Mouse (Mus musculus) G1E (cell line): ENCODE data around the gene Cep78. TPM values are rescaled to one million over a fixed set of nuclear protein-coding genes. Genes with fewer than 3 reads are reported as not detected.

ENCODE experiments used
- ATAC-seq: 2 replicates; pipeline ENCODE4 v1.8.0; 2016; ENCODE audit warnings: mild to moderate bottlenecking; ENCODE audit not compliant: insufficient number of reproducible peaks, poor library complexity, low FRiP score, severe bottlenecking; ENCODE audit errors: extremely low read depth
- DNase-seq: peaks from one replicate; pipeline ENCODE4 v3.0.0; 2012; ENCODE audit warnings: low spot score
- H3K27me3 ChIP-seq: 2 replicates; pipeline ENCODE4 v1.6.1; 2012; ENCODE audit warnings: mild to moderate bottlenecking, low read length, inconsistent platforms; ENCODE audit not compliant: insufficient read depth
- H3K36me3 ChIP-seq: replicated peaks from 2 replicates; pipeline ENCODE3; 2012; ENCODE audit warnings: mild to moderate bottlenecking, inconsistent platforms
- H3K4me1 ChIP-seq: 2 replicates; pipeline ENCODE4 v1.6.1; 2012; ENCODE audit warnings: low read depth, low read length, inconsistent platforms, mixed read lengths; ENCODE audit not compliant: insufficient read depth
- H3K4me3 ChIP-seq: 2 replicates; pipeline ENCODE4 v1.5.1; 2012; ENCODE audit warnings: low read depth, mild to moderate bottlenecking, inconsistent platforms, low read length, moderate library complexity, mixed read lengths
- H3K9me3 ChIP-seq: replicated peaks from 2 replicates; pipeline ENCODE4 v1.6.1; 2012; ENCODE audit warnings: inconsistent platforms
- CTCF ChIP-seq: IDR thresholded peaks from 2 replicates; pipeline ENCODE4 v1.5.1; 2012; ENCODE audit warnings: low read depth, low read length, inconsistent platforms, mixed read lengths
- GATA1 ChIP-seq: IDR thresholded peaks from 2 replicates; pipeline ENCODE4 v1.6.1; 2012; ENCODE audit warnings: borderline replicate concordance, low read length, inconsistent platforms, mixed read lengths
- GATA2 ChIP-seq: IDR thresholded peaks from 2 replicates; pipeline ENCODE4 v1.6.1; 2012; ENCODE audit warnings: low read depth, low read length, inconsistent platforms, borderline replicate concordance
- POLR2AphosphoS5 ChIP-seq: IDR thresholded peaks from 2 replicates; pipeline ENCODE4 v1.6.1; 2012; ENCODE audit warnings: low read depth, low read length, inconsistent platforms; ENCODE audit not compliant: insufficient replicate concordance
- TAL1 ChIP-seq: conservative IDR thresholded peaks from 2 replicates; pipeline ENCODE4 v1.6.1; 2012; ENCODE audit warnings: low read depth, low read length, inconsistent platforms, mixed read lengths
- polyA plus RNA-seq: library from polyadenylated mRNA; stranded (reverse); fragments of >175 nt; gene quantifications from 2 replicates; pipeline ENCODE4 v1.2.3, GENCODE M21; 2012
- total RNA-seq, 2 experiments: library from RNA; stranded (forward) in 1 of 2; stranded (reverse) in 1 of 2; fragments of 200-1000 nt in 1 of 2; fragments of >200 nt in 1 of 2; fragmentation: Nextera tagmentation in 1 of 2; gene quantifications; 2 replicates each; pipeline ENCODE4 v1.2.3; 2014 to 2017

The Cep78 gene
- total and polyA plus RNA-seq, 3 experiments, result 8.6 to 20.7 (median 17.3) TPM

GRCm38 (mm10) chr19:15981861-15982260 is 2.9 kb downstream of the Cep78 start:
- peak; percentile 6 for DNase-seq
- H3K27me3 ChIP-seq, result no peaks in the 10 kb centered on the region
- H3K4me3 ChIP-seq, result no peak overlapping the region
- ATAC-seq, result peak; percentile 58
- H3K4me1 ChIP-seq, result peaks cover 40% of the 10 kb centered on the region
- H3K9me3 ChIP-seq, result no peaks in the 10 kb centered on the region
- peaks cover 51% of the 10 kb centered on the region for H3K36me3 ChIP-seq
- TF ChIP-seq TAL1, result no peak
- no peak for TF ChIP-seq GATA1
- no peak for TF ChIP-seq POLR2AphosphoS5
- TF ChIP-seq GATA2, result no peak
- peak; percentile 39; the same call in 1 of the 2 replicates for TF ChIP-seq CTCF

GRCm38 (mm10) chr19:15973365-15973764 is 11.4 kb downstream of the Cep78 start:
- H3K27me3 ChIP-seq, result no peaks in the 10 kb centered on the region
- no peaks in the 10 kb centered on the region for H3K9me3 ChIP-seq
- no peak for ATAC-seq
- H3K4me3 ChIP-seq, result no peak overlapping the region
- TF ChIP-seq GATA1 (no peak), POLR2AphosphoS5 (no peak), CTCF (no peak), GATA2 (no peak), TAL1 (no peak)
- no peaks in the 10 kb centered on the region; the same call in 1 of the 2 replicates for H3K4me1 ChIP-seq
- no peak for DNase-seq
- H3K36me3 ChIP-seq, result peaks cover 95% of the 10 kb centered on the region

GRCm38 (mm10) chr19:15965082-15965481 is 19.7 kb downstream of the Cep78 start:
- Histone ChIP-seq H3K27me3 (no peaks in the 10 kb centered on the region), H3K4me1 (peaks cover 7% of the 10 kb centered on the region), H3K36me3 (peaks cover 87% of the 10 kb centered on the region), H3K4me3 (no peak overlapping the region), H3K9me3 (no peaks in the 10 kb centered on the region)
- DNase-seq (peak; percentile 20), ATAC-seq (peak; percentile 63; the same call in 1 of the 2 replicates)
- peak; percentile 52; the same call in 1 of the 2 replicates for TF ChIP-seq CTCF
- no peak for TF ChIP-seq GATA2

- TF ChIP-seq TAL1, result no peak
- no peak for TF ChIP-seq CTCF
- TF ChIP-seq POLR2AphosphoS5, result no peak
- no peak for TF ChIP-seq GATA1
- no peak for TF ChIP-seq GATA2
- H3K4me1 ChIP-seq, result peaks cover 7% of the 10 kb centered on the region
- ATAC-seq (no peak), DNase-seq (no peak)
- no peak overlapping the region for H3K4me3 ChIP-seq
- H3K27me3 ChIP-seq, result no peaks in the 10 kb centered on the region
- no peaks in the 10 kb centered on the region for H3K9me3 ChIP-seq
- H3K36me3 ChIP-seq, result peaks cover 87% of the 10 kb centered on the region
These were observed 20.3 kb downstream of the Cep78 start for GRCm38 (mm10) chr19:15964533-15964932.

GRCm38 (mm10) chr19:15963011-15963695 is 21.6 kb downstream of the Cep78 start:
- H3K9me3 ChIP-seq, result no peaks in the 10 kb centered on the region
- no peak for TF ChIP-seq GATA2
- no peak for TF ChIP-seq POLR2AphosphoS5
- no peak for TF ChIP-seq TAL1
- no peak for TF ChIP-seq GATA1
- no peak for TF ChIP-seq CTCF
- no peak overlapping the region for H3K4me3 ChIP-seq
- no peak for DNase-seq
- no peaks in the 10 kb centered on the region for H3K27me3 ChIP-seq
- H3K36me3 ChIP-seq, result peaks cover 86% of the 10 kb centered on the region
- H3K4me1 ChIP-seq, result peaks cover 7% of the 10 kb centered on the region
- no peak for ATAC-seq

GRCm38 (mm10) chr19:15962313-15962712 is 22.5 kb downstream of the Cep78 start:
- no peak overlapping the region for H3K4me3 ChIP-seq
- H3K9me3 ChIP-seq, result no peaks in the 10 kb centered on the region
- peaks cover 79% of the 10 kb centered on the region for H3K36me3 ChIP-seq
- ATAC-seq, result no peak
- H3K27me3 ChIP-seq, result no peaks in the 10 kb centered on the region
- DNase-seq, result no peak
- H3K4me1 ChIP-seq, result peaks cover 7% of the 10 kb centered on the region
- TF ChIP-seq GATA2 (no peak), TAL1 (no peak), GATA1 (no peak), CTCF (no peak), POLR2AphosphoS5 (no peak)
